Mouse (Mus musculus) ES-Bruce4 (cell line): ENCODE results near the gene Pdcd6.

Experiments used
- CTCF ChIP-seq: IDR thresholded peaks from one replicate; pipeline ENCODE4 v1.8.1; 2011; ENCODE audit warnings: low read depth, low read length
- EP300 ChIP-seq: IDR thresholded peaks from 2 replicates; pipeline ENCODE4 v1.6.1; 2011; ENCODE audit warnings: low read depth, low read length; ENCODE audit not compliant: insufficient read depth
- POLR2A ChIP-seq: IDR thresholded peaks from one replicate; pipeline ENCODE4 v1.8.1; 2011; ENCODE audit warnings: low read length; ENCODE audit not compliant: insufficient read depth

- TF ChIP-seq CTCF: no peak
- TF ChIP-seq POLR2A: no peak
- TF ChIP-seq EP300: no peak
These were observed 11.9 kb upstream of the Pdcd6 start for GRCm38 (mm10) chr13:74329321-74329720.
